In the genomic region with DNA sequence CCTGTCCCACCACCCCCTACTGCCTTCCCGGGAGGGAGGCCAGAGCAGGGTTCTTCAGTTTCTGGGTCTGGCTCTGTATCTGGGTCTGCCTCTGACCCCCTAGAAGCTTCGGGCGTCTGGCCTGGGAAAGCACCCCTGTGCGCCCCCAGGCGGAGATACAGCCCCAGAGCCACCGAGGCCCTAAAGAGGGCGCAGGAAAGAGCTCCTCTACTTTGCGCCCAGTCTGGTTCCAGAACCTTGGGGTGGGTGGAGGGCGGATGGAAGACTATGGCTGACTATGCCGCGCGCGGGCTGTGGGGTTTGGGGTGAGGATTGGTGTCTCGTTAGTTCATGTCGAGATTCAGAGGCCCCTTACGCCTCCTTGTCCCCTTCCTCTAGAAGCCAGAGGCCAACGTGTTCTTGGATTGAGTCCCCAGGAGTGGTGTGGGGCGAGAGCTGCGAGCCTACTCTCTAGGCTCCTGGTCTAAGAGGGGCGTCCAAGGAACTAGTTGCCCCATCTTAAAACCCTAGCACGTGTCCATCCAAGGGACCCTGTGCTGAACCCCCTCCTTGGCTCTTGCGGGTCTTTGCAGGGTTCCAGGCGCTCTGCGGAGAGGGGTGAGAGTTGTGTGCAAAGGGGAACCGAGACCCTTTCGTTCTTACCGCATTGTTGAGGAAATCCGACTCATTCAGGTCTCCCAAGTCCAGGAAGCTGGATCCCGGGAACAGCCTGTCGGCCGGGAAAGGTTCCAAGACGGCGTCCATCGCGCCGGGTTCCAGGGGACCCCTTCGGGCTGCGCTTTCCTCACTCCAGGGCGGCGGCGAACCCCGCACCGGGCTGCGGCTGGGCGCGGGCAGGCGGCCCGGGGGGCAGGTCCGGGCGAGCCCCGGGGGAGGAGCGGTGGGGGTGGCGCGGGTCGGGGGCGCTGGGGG, we compare ENCODE assay signal across 8 mouse cellular contexts. TPM values are rescaled to one million over a fixed set of nuclear protein-coding genes. Genes with fewer than 3 reads are reported as not detected.
DNase-seq lines count a peak whose midpoint lies in the region; ATAC-seq lines count a peak whose summit lies in the region.

No protein-coding gene starts in this region.

- H3K9ac ChIP-seq in heart, embryonic 12.5 days: peak overlapping the region; percentile 88

- H3K36me3 ChIP-seq in heart, embryonic 12.5 days: no peaks in the 10 kb centered on the region

- H3K4me3 ChIP-seq in heart, embryonic 12.5 days: peak overlapping the region; percentile 80

- H3K27me3 ChIP-seq in heart, embryonic 12.5 days (replicated peaks): 0 out of 2 replicates have a peak, but pooled peaks cover 8% of the 10 kb centered on the region

- peak overlapping the region; percentile 99 for H3K4me2 ChIP-seq in heart, embryonic 12.5 days

- no peak for ATAC-seq in CD4-positive, CD25-positive, alpha-beta regulatory T cell, adult 4 months
- peak; percentile 34 for ATAC-seq in heart, embryonic 12.5 days (ENCODE audit: insufficient number of reproducible peaks, low FRiP score)
- peak; percentile 47; the same call in 1 of the 2 replicates for ATAC-seq in megakaryocyte-erythroid progenitor cell, adult 5-6 weeks (replicated peaks; ENCODE audit: low FRiP score, low TSS enrichment, poor library complexity, severe bottlenecking)

- no peaks in the 10 kb centered on the region for H3K9me3 ChIP-seq in heart, embryonic 12.5 days (replicated peaks)

- peak; percentile 42 for DNase-seq in CD4-positive, CD25-positive, alpha-beta regulatory T cell, adult 2 months (ENCODE audit: low read depth, low spot score)
- DNase-seq in CD4-positive helper T cell, adult 2 months (ENCODE audit: low read depth, low spot score): peak; percentile 32
- DNase-seq in embryo, embryonic 9.5 days (ENCODE audit: extremely low spot score): peak; percentile 39
- peak; percentile 64 for DNase-seq in kidney, postnatal 14 days
- peak; percentile 62 for DNase-seq in thymus, postnatal 4 days

- WGBS in heart, embryonic 12.5 days: 2% methylated on average over 45 of the region's 56 CpGs

- peaks cover 48% of the 10 kb centered on the region for H3K4me1 ChIP-seq in heart, embryonic 12.5 days (replicated peaks)

- H3K27ac ChIP-seq in heart, embryonic 12.5 days (ENCODE audit: poor library complexity, severe bottlenecking): peak overlapping the region; percentile 2; the same call in 1 of the 2 replicates

RNA-seq across cellular contexts. Expression of gene Creb3l1, which starts 0.7 kb away (rescaled TPM):
- polyA plus RNA-seq in CD4-positive, CD25-positive, alpha-beta regulatory T cell, adult 4 months (2017; shearing (Covaris generic)): 1 to 10 TPM in 1 of 2 experiments, under 1 TPM in 1; 0.77 to 1.2 TPM
- 6.1 and 6.7 TPM in 2 replicates for polyA plus RNA-seq in heart, embryonic 12.5 days (2016; fragmentation: Nextera tagmentation; extraction: Ambion mirVana)
- total RNA-seq in megakaryocyte-erythroid progenitor cell, adult 5-6 weeks (2014; fragmentation: Nextera tagmentation): 0.33 TPM in 1 of 2 replicates, not detected in the other
- total RNA-seq in megakaryocyte-erythroid progenitor cell, adult 5-6 weeks (2017): 0.38 TPM in 1 of 2 replicates, not detected in the other

RNA-seq across cellular contexts. Expression of gene Dgkz, which starts 48.0 kb away (rescaled TPM):
- polyA plus RNA-seq in CD4-positive, CD25-positive, alpha-beta regulatory T cell, adult 4 months (2017; shearing (Covaris generic)): 100 to 1,000 TPM; 131 to 138 TPM
- 43.8 and 48.8 TPM in 2 replicates for polyA plus RNA-seq in heart, embryonic 12.5 days (2016; fragmentation: Nextera tagmentation; extraction: Ambion mirVana)
- 172 and 204 TPM in 2 replicates for total RNA-seq in megakaryocyte-erythroid progenitor cell, adult 5-6 weeks (2014; fragmentation: Nextera tagmentation)
- total RNA-seq in megakaryocyte-erythroid progenitor cell, adult 5-6 weeks (2017): 44.4 and 60.2 TPM in 2 replicates
